Mouse (Mus musculus) kidney, embryonic 14.5 days (tissue): Measurements from ENCODE around the gene Parp11. TPM values are rescaled to one million over a fixed set of nuclear protein-coding genes. Genes with fewer than 3 reads are reported as not detected.

Experiments used
- polyA plus RNA-seq: library from polyadenylated mRNA; unstranded; fragments of >200 nt; fragmentation: Nextera tagmentation; extraction: Ambion mirVana; gene quantifications from 2 replicates; pipeline ENCODE4 v1.2.1, GENCODE M21; 2014

Gene Parp11
- polyA plus RNA-seq, 1 experiment from 2014 or later = 30.7 TPM

Other genes starting within 250 kb of the Parp11 start
- gene Cracr2a, start 114.5 kb downstream of the Parp11 start, polyA plus RNA-seq = 1.1 and 1.5 TPM in 2 replicates